Mouse (Mus musculus): ENCODE data around the gene Col5a2. TPM values are rescaled to one million over a fixed set of nuclear protein-coding genes. Genes with fewer than 3 reads are reported as not detected.
"Not testable (repeated sequence)": the region's sequence is repeated elsewhere in the genome, so short reads cannot be mapped to it uniquely, and the experiment has no call there.

Col5a2 gene
- polyA plus RNA-seq, 1 experiment, result 0.01 TPM

GRCm38 (mm10) chr1:45455763-45456162 lies 47.3 kb downstream of the Col5a2 start:
- H3K9me3 ChIP-seq (ENCODE audit: control insufficient read depth, low read length), result no peaks in the 10 kb centered on the region
- TF ChIP-seq TAL1 (IDR thresholded peaks at IDR 0.05; ENCODE audit: low read length) (no peak), GATA1 (IDR thresholded peaks at IDR 0.05; ENCODE audit: low read length) (no peak)
- H3K4me3 ChIP-seq (replicated peaks), result no peak overlapping the region
- H3K27me3 ChIP-seq (ENCODE audit: control insufficient read depth), result no peaks in the 10 kb centered on the region
- H3K4me1 ChIP-seq (ENCODE audit: control insufficient read depth), result no peaks in the 10 kb centered on the region
- no peaks in the 10 kb centered on the region for H3K36me3 ChIP-seq (ENCODE audit: control insufficient read depth)

- TF ChIP-seq TAL1 (IDR thresholded peaks at IDR 0.05; ENCODE audit: low read length), result no peak
- TF ChIP-seq GATA1 (IDR thresholded peaks at IDR 0.05; ENCODE audit: low read length), result no peak
- H3K4me3 ChIP-seq (replicated peaks), result no peak overlapping the region
- no peaks in the 10 kb centered on the region for H3K36me3 ChIP-seq (ENCODE audit: control insufficient read depth)
- no peaks in the 10 kb centered on the region for H3K4me1 ChIP-seq (ENCODE audit: control insufficient read depth)
- no peaks in the 10 kb centered on the region for H3K27me3 ChIP-seq (ENCODE audit: control insufficient read depth)
- no peaks in the 10 kb centered on the region for H3K9me3 ChIP-seq (ENCODE audit: control insufficient read depth, low read length)
These were observed 54.2 kb downstream of the Col5a2 start for GRCm38 (mm10) chr1:45448856-45449255.

GRCm38 (mm10) chr1:45431922-45432321 lies 71.2 kb downstream of the Col5a2 start:
- no peaks in the 10 kb centered on the region for H3K36me3 ChIP-seq (ENCODE audit: control insufficient read depth)
- H3K4me3 ChIP-seq (replicated peaks), result no peak overlapping the region
- TF ChIP-seq GATA1 (IDR thresholded peaks at IDR 0.05; ENCODE audit: low read length) (no peak), TAL1 (IDR thresholded peaks at IDR 0.05; ENCODE audit: low read length) (no peak)
- H3K9me3 ChIP-seq (ENCODE audit: control insufficient read depth, low read length), result no peaks in the 10 kb centered on the region
- H3K4me1 ChIP-seq (ENCODE audit: control insufficient read depth), result no peaks in the 10 kb centered on the region
- no peaks in the 10 kb centered on the region for H3K27me3 ChIP-seq (ENCODE audit: control insufficient read depth)

GRCm38 (mm10) chr1:45430520-45430919 lies 72.6 kb downstream of the Col5a2 start:
- Histone ChIP-seq H3K4me1 (ENCODE audit: control insufficient read depth) (no peaks in the 10 kb centered on the region), H3K27me3 (ENCODE audit: control insufficient read depth) (no peaks in the 10 kb centered on the region), H3K36me3 (ENCODE audit: control insufficient read depth) (no peaks in the 10 kb centered on the region), H3K4me3 (replicated peaks) (no peak overlapping the region), H3K9me3 (ENCODE audit: control insufficient read depth, low read length) (no peaks in the 10 kb centered on the region)
- TF ChIP-seq GATA1 (IDR thresholded peaks at IDR 0.05; ENCODE audit: low read length) (no peak), TAL1 (IDR thresholded peaks at IDR 0.05; ENCODE audit: low read length) (no peak)

- not testable (repeated sequence) for H3K36me3 ChIP-seq (ENCODE audit: control insufficient read depth); H3K27me3 ChIP-seq (ENCODE audit: control insufficient read depth); H3K4me1 ChIP-seq (ENCODE audit: control insufficient read depth); H3K9me3 ChIP-seq (ENCODE audit: control insufficient read depth, low read length); H3K4me3 ChIP-seq (replicated peaks)
These were observed 73.9 kb downstream of the Col5a2 start for GRCm38 (mm10) chr1:45429145-45429544.

GRCm38 (mm10) chr1:45423915-45424314 lies 79.2 kb downstream of the Col5a2 start:
- Histone ChIP-seq H3K4me1 (ENCODE audit: control insufficient read depth) (no peaks in the 10 kb centered on the region), H3K36me3 (ENCODE audit: control insufficient read depth) (no peaks in the 10 kb centered on the region), H3K27me3 (ENCODE audit: control insufficient read depth) (no peaks in the 10 kb centered on the region), H3K9me3 (ENCODE audit: control insufficient read depth, low read length) (no peaks in the 10 kb centered on the region), H3K4me3 (replicated peaks) (no peak overlapping the region)
- no peak for TF ChIP-seq GATA1 (IDR thresholded peaks at IDR 0.05; ENCODE audit: low read length)
- no peak for TF ChIP-seq TAL1 (IDR thresholded peaks at IDR 0.05; ENCODE audit: low read length)

GRCm38 (mm10) chr1:45420554-45420953 lies 82.5 kb downstream of the Col5a2 start:
- no peaks in the 10 kb centered on the region for H3K9me3 ChIP-seq (ENCODE audit: control insufficient read depth, low read length)
- no peaks in the 10 kb centered on the region for H3K36me3 ChIP-seq (ENCODE audit: control insufficient read depth)
- no peak overlapping the region for H3K4me3 ChIP-seq (replicated peaks)
- no peaks in the 10 kb centered on the region for H3K27me3 ChIP-seq (ENCODE audit: control insufficient read depth)
- TF ChIP-seq TAL1 (IDR thresholded peaks at IDR 0.05; ENCODE audit: low read length), result no peak
- no peak for TF ChIP-seq GATA1 (IDR thresholded peaks at IDR 0.05; ENCODE audit: low read length)
- H3K4me1 ChIP-seq (ENCODE audit: control insufficient read depth), result no peaks in the 10 kb centered on the region

GRCm38 (mm10) chr1:45419858-45420257 lies 83.2 kb downstream of the Col5a2 start:
- H3K4me3 ChIP-seq (replicated peaks), result no peak overlapping the region
- no peaks in the 10 kb centered on the region for H3K27me3 ChIP-seq (ENCODE audit: control insufficient read depth)
- TF ChIP-seq GATA1 (IDR thresholded peaks at IDR 0.05; ENCODE audit: low read length), result no peak
- TF ChIP-seq TAL1 (IDR thresholded peaks at IDR 0.05; ENCODE audit: low read length), result no peak
- no peaks in the 10 kb centered on the region for H3K36me3 ChIP-seq (ENCODE audit: control insufficient read depth)
- no peaks in the 10 kb centered on the region for H3K4me1 ChIP-seq (ENCODE audit: control insufficient read depth)
- H3K9me3 ChIP-seq (ENCODE audit: control insufficient read depth, low read length), result no peaks in the 10 kb centered on the region

GRCm38 (mm10) chr1:45381866-45382265 lies 121.2 kb downstream of the Col5a2 start:
- H3K9me3 ChIP-seq (ENCODE audit: control insufficient read depth, low read length), result no peaks in the 10 kb centered on the region
- TF ChIP-seq TAL1 (IDR thresholded peaks at IDR 0.05; ENCODE audit: low read length) (no peak), GATA1 (IDR thresholded peaks at IDR 0.05; ENCODE audit: low read length) (no peak)
- H3K4me1 ChIP-seq (ENCODE audit: control insufficient read depth), result no peaks in the 10 kb centered on the region
- H3K4me3 ChIP-seq (replicated peaks), result no peak overlapping the region
- H3K27me3 ChIP-seq (ENCODE audit: control insufficient read depth), result no peaks in the 10 kb centered on the region
- H3K36me3 ChIP-seq (ENCODE audit: control insufficient read depth), result no peaks in the 10 kb centered on the region

- no peaks in the 10 kb centered on the region for H3K9me3 ChIP-seq (ENCODE audit: control insufficient read depth, low read length)
- H3K36me3 ChIP-seq (ENCODE audit: control insufficient read depth), result no peaks in the 10 kb centered on the region
- H3K4me1 ChIP-seq (ENCODE audit: control insufficient read depth), result no peaks in the 10 kb centered on the region
These were observed 122.9 kb downstream of the Col5a2 start for GRCm38 (mm10) chr1:45379992-45380690.

More at GRCm38 (mm10) chr1:45379992-45380690, 122.9 kb downstream of the Col5a2 start:
- TF ChIP-seq TAL1 (IDR thresholded peaks at IDR 0.05; ENCODE audit: low read length) (no peak), GATA1 (IDR thresholded peaks at IDR 0.05; ENCODE audit: low read length) (no peak)
- Histone ChIP-seq H3K4me3 (replicated peaks) (no peak overlapping the region), H3K27me3 (ENCODE audit: control insufficient read depth) (no peaks in the 10 kb centered on the region)
